Mouse (Mus musculus): ENCODE results near the gene Fes.

DNA sequence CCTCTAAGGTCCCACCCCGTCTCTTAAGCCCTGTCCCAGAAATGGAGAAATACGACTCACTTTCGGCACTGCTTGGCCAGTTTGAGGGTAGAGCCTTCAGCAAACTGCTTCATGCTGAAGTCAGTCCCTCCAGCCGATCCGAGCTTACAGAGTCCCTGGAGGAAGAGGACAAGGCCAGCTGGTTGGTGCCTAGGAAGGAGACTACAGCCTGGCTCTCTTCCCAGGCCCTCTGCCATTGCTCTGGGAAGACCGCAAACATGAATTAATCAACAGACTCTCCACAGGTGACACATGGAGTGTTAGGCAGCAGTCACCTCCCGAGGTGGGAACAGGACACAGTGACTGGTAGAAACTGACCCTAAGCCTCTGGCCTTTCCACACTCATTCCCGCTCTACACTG lies 57.5 kb downstream of the Fes start:
- no peak for TF ChIP-seq CTCF (IDR thresholded peaks at IDR 0.05; ENCODE audit: extremely low read depth, insufficient read depth, insufficient read length, insufficient replicate concordance)
- no peak for TF ChIP-seq POLR2A (IDR thresholded peaks at IDR 0.05; ENCODE audit: low read depth, low read length)

Measured in spleen, adult 2 months (tissue).